Mouse (Mus musculus) intestine, embryonic 16.5 days (tissue): ENCODE data around the gene Ube2c. TPM values are rescaled to one million over a fixed set of nuclear protein-coding genes. Genes with fewer than 3 reads are reported as not detected.

Source experiments
- ATAC-seq: fragments of 200-750 bp; cut with Nextera tagmentation; 2 replicates; pipeline ENCODE4 v1.8.0; 2017; ENCODE audit warnings: moderate TSS enrichment, moderate library complexity
- H3K27ac ChIP-seq: fragments of 300-500 bp; sonication (generic); 2 replicates; pipeline ENCODE4 v1.5.1; 2014; ENCODE audit warnings: mild to moderate bottlenecking, low read length
- H3K27me3 ChIP-seq: fragments of 300-500 bp; sonication (generic); replicated peaks from 2 replicates; pipeline ENCODE4 v1.6.1; 2014; ENCODE audit warnings: low read length, control low read depth, mixed read lengths; ENCODE audit not compliant: control insufficient read depth, insufficient read depth
- H3K36me3 ChIP-seq: fragments of 300-500 bp; sonication (generic); 2 replicates; pipeline ENCODE4 v1.6.1; 2014; ENCODE audit warnings: low read length, control low read depth; ENCODE audit not compliant: control insufficient read depth, insufficient read depth
- H3K4me1 ChIP-seq: fragments of 300-500 bp; sonication (generic); 2 replicates; pipeline ENCODE4 v1.6.1; 2014; ENCODE audit warnings: low read length, control low read depth, mixed read lengths; ENCODE audit not compliant: control insufficient read depth, insufficient read depth
- H3K4me2 ChIP-seq: fragments of 300-500 bp; sonication (generic); 2 replicates; pipeline ENCODE4 v1.6.1; 2014; ENCODE audit warnings: low read depth, low read length, control low read depth
- H3K4me3 ChIP-seq: fragments of 300-500 bp; sonication (generic); 2 replicates; pipeline ENCODE4 v1.5.1; 2014; ENCODE audit warnings: mild to moderate bottlenecking, low read length
- H3K9ac ChIP-seq: fragments of 300-500 bp; sonication (generic); 2 replicates; pipeline ENCODE4 v1.6.1; 2014; ENCODE audit warnings: low read depth, low read length
- H3K9me3 ChIP-seq: fragments of 300-500 bp; sonication (generic); 2 replicates; pipeline ENCODE4 v1.6.1; 2016; ENCODE audit warnings: low read length, control low read depth; ENCODE audit not compliant: control insufficient read depth
- WGBS: fragments of 180-500 bp; shearing (Covaris S2); extraction: QIAGEN DNeasy Blood & Tissue Kit; methylation state at CpG from one replicate; pipeline ENCODE4 v1.1.7; 2014; 5-methylcytosine and 5-hydroxymethylcytosine counted together
- polyA plus RNA-seq: library from polyadenylated mRNA; unstranded; fragments of >200 nt; fragmentation: Nextera tagmentation; extraction: Ambion mirVana; gene quantifications from 2 replicates; pipeline ENCODE4 v1.2.1, GENCODE M21; 2015

Gene Ube2c
- polyA plus RNA-seq, 1 experiment from 2014 or later: 426 TPM

DNA sequence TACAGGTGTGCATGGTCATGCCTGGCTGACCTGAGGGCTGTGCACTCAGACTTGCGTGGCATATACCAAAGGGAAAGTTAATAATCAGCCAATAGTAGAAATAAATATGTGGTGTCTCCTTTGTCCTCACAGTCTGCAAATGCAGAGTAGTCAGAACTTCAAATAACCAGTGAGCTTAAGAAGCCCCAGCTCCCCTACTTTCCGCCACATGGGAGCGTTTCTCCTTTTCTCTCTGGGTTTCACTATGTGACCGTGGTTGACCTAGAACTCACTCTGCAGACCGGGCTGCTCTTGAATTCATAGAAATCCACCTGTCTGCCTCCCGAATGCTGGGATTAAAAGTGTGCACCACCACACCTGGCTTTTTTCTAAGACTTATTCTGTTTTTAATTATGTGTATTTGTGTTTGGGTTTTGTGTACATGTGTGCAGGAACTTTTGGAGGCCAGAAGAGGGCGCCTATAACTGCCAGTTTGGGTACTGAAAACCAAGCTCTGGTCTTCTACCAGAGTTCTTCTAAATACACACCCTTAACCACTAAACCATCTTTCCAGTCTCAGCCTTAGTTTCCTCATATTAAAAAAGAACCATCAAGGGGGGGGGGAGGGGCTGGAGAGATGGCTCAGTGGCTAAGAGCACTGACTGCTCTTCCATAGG lies 14.4 kb downstream of the Ube2c start:
- 0 out of 2 replicates have a peak, but pooled peaks cover 3% of the 10 kb centered on the region for H3K36me3 ChIP-seq
- no peak overlapping the region for H3K9ac ChIP-seq
- no peak overlapping the region for H3K4me2 ChIP-seq
- ATAC-seq: no peak
- 75% methylated on average over 7 of the region's 7 CpGs for WGBS
- H3K27ac ChIP-seq: no peak overlapping the region
- no peak overlapping the region for H3K4me3 ChIP-seq
- H3K27me3 ChIP-seq: no peaks in the 10 kb centered on the region
- H3K9me3 ChIP-seq: no peaks in the 10 kb centered on the region
- H3K4me1 ChIP-seq: peaks cover 20% of the 10 kb centered on the region

- Histone ChIP-seq H3K4me2 (peak overlapping the region; percentile 64), H3K9ac (peak overlapping the region; percentile 87), H3K27ac (peak overlapping the region; percentile 96), H3K27me3 (no peaks in the 10 kb centered on the region), H3K4me1 (peaks cover 20% of the 10 kb centered on the region), H3K4me3 (peak overlapping the region; percentile 66), H3K9me3 (no peaks in the 10 kb centered on the region), H3K36me3 (0 out of 2 replicates have a peak, but pooled peaks cover 3% of the 10 kb centered on the region)
- 0 out of 2 replicates have a peak, but pooled peaks have one; percentile 0 for ATAC-seq
- WGBS: 3% methylated on average over 7 of the region's 7 CpGs
Observed at GRCm38 (mm10) chr2:164784869-164785420, 15.2 kb downstream of the Ube2c start.

- Histone ChIP-seq H3K27me3 (no peaks in the 10 kb centered on the region), H3K27ac (peak within 1 kb of the TSS; percentile 96), H3K36me3 (0 out of 2 replicates have a peak, but pooled peaks cover 4% of the 10 kb centered on the region), H3K9me3 (no peaks in the 10 kb centered on the region), H3K4me2 (peak within 1 kb of the TSS; percentile 64), H3K4me1 (peaks cover 20% of the 10 kb centered on the region), H3K4me3 (peak within 1 kb of the TSS; percentile 66), H3K9ac (peak within 1 kb of the TSS; percentile 87)
- ATAC-seq: peak; percentile 95
- under 1% methylated on average over 83 of the region's 89 CpGs for WGBS
Observed at GRCm38 (mm10) chr2:164785481-164786387, 16.0 kb downstream of the Ube2c start, which contains the start of gene Snx21. TSS of gene Snx21 (plus strand) at chr2:164785823.

DNA sequence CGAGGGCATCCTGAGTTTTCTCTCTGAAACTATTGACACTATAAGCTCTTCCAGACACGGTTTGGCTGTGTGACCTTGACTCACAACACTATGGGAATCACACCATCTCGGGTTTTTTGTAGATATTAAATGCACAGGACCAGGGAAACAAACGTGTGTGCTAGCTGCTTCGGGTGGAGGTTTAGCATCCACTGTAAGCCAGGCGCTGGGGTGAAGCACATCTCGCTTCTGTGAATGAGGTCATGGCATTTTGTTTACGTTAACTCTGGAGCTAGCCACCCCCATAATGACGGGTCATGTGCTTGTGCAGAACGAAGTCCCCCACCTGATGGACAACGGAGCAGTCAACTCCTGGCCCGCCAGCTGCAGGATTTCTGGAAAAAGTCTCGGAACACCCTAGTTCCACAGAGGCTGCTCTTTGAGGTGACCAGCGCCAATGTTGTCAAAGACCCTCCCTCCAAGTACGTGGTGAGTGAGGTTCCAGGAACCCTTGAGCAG lies 16.7 kb downstream of the Ube2c start:
- peak; percentile 19 for ATAC-seq
- Histone ChIP-seq H3K27ac (peak overlapping the region; percentile 96), H3K4me2 (peak overlapping the region; percentile 64), H3K27me3 (no peaks in the 10 kb centered on the region), H3K4me1 (peaks cover 20% of the 10 kb centered on the region), H3K9ac (peak overlapping the region; percentile 87), H3K4me3 (peak overlapping the region; percentile 66), H3K36me3 (peaks cover 9% of the 10 kb centered on the region; the same call in 1 of the 2 replicates), H3K9me3 (no peaks in the 10 kb centered on the region)
- 11% methylated on average over 15 of the region's 15 CpGs for WGBS

DNA sequence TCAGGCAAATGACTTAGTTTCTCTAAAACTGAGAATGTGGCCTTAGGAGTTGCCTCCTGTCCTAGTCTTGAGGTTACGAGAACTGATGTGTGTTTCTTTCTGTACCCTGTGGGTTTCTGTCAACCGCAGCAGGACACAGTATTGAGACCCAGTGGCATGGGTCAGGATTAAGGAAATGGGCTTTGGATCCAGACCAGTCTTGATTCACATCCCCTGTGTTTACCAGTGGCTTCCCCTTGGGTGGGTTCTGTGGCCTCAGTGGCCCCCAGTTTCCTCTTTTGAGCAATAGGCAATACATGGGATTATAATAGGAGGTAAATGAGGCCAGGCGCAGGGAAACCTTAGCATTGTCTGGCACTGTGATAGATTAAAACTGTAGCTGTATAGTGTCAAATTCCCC lies 17.3 kb downstream of the Ube2c start:
- peaks cover 20% of the 10 kb centered on the region for H3K4me1 ChIP-seq
- WGBS: 83% methylated on average over 3 of the region's 3 CpGs
- H3K9ac ChIP-seq: peak overlapping the region; percentile 87
- peak overlapping the region; percentile 66 for H3K4me3 ChIP-seq
- ATAC-seq: no peak
- no peaks in the 10 kb centered on the region for H3K27me3 ChIP-seq
- peak overlapping the region; percentile 64 for H3K4me2 ChIP-seq
- peak overlapping the region; percentile 96 for H3K27ac ChIP-seq
- H3K36me3 ChIP-seq: peaks cover 15% of the 10 kb centered on the region; the same call in 1 of the 2 replicates
- no peaks in the 10 kb centered on the region for H3K9me3 ChIP-seq

GRCm38 (mm10) chr2:164787779-164788178 lies 18.1 kb downstream of the Ube2c start:
- no peak for ATAC-seq

DNA sequence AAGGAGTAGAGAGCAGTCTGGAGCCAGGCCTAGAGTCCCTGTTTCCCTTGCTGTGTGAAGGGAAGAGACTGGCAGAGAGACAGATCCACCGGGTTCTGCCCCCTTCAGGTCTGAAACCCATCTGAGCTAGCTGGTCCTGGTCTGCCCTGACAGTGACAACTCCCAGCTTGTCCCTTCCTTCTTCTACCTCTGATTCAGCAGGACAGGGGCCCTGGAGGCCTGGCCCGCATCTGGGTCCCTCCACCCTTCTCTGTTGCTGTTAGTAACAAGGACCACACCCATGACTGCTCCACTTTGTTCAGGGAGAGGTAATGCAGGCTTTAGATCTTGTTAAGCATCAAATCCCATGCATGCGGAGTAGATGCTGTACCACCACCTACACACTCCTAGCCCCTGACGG lies 18.7 kb downstream of the Ube2c start:
- Histone ChIP-seq H3K4me2 (no peak overlapping the region), H3K27ac (no peak overlapping the region), H3K4me3 (no peak overlapping the region), H3K4me1 (peaks cover 23% of the 10 kb centered on the region), H3K36me3 (peaks cover 20% of the 10 kb centered on the region; the same call in 1 of the 2 replicates), H3K9ac (no peak overlapping the region), H3K27me3 (no peaks in the 10 kb centered on the region), H3K9me3 (no peaks in the 10 kb centered on the region)
- WGBS: 64% methylated on average over 4 of the region's 4 CpGs
- no peak for ATAC-seq

More at GRCm38 (mm10) chr2:164787779-164788178, 18.1 kb downstream of the Ube2c start:
- Histone ChIP-seq H3K9me3 (no peaks in the 10 kb centered on the region), H3K27me3 (no peaks in the 10 kb centered on the region), H3K4me3 (no peak overlapping the region), H3K9ac (no peak overlapping the region), H3K4me1 (peaks cover 20% of the 10 kb centered on the region), H3K4me2 (no peak overlapping the region), H3K27ac (no peak overlapping the region), H3K36me3 (peaks cover 16% of the 10 kb centered on the region; the same call in 1 of the 2 replicates)
- 77% methylated on average over 10 of the region's 10 CpGs for WGBS

GRCm38 (mm10) chr2:164790451-164790850 lies 20.8 kb downstream of the Ube2c start:
- Histone ChIP-seq H3K9ac (no peak overlapping the region), H3K36me3 (peaks cover 22% of the 10 kb centered on the region; the same call in 1 of the 2 replicates), H3K27me3 (no peaks in the 10 kb centered on the region), H3K4me1 (peaks cover 20% of the 10 kb centered on the region), H3K4me3 (no peak overlapping the region), H3K4me2 (no peak overlapping the region), H3K27ac (no peak overlapping the region), H3K9me3 (no peaks in the 10 kb centered on the region)
- WGBS: 64% methylated on average over 4 of the region's 4 CpGs
- ATAC-seq: no peak
